Mouse (Mus musculus) B cell, adult (primary cell): ENCODE data around the gene Ebf1. TPM values are rescaled to one million over a fixed set of nuclear protein-coding genes. Genes with fewer than 3 reads are reported as not detected.

ENCODE experiments used
- total RNA-seq: library from RNA; stranded (reverse); gene quantifications from 4 replicates; pipeline ENCODE4 v1.2.4, GENCODE M21; 2023; ENCODE audit not compliant: inconsistent age

Ebf1 gene
- total RNA-seq = 417 to 471 TPM (median 460 TPM) in 4 replicates

GRCm38 (mm10) chr11:44616788-44617712 lies at the start of gene Ebf1:
Gene Ebf1 (plus strand): TSS chr11:44617317.

Other genes with a start within 250 kb of the Ebf1 start
- not detected in 4 replicates for gene Il12b, start 217.3 kb upstream of the Ebf1 start, total RNA-seq
- gene Ublcp1, start 146.8 kb upstream of the Ebf1 start, total RNA-seq = 100 to 114 TPM (median 112 TPM) in 4 replicates
- 250 to 268 TPM (median 253 TPM) in 4 replicates for gene Rnf145, start 98.4 kb upstream of the Ebf1 start, total RNA-seq